Mouse (Mus musculus) forebrain, embryonic 15.5 days (tissue): ENCODE data around the gene Fam126a. TPM values are rescaled to one million over a fixed set of nuclear protein-coding genes. Genes with fewer than 3 reads are reported as not detected.

Experiments
- ATAC-seq: fragments of 200-750 bp; cut with Nextera tagmentation; replicated peaks from 2 replicates; pipeline ENCODE4 v1.8.0; 2017; ENCODE audit warnings: mild to moderate bottlenecking, moderate TSS enrichment, moderate library complexity
- H3K27ac ChIP-seq: fragments of 300-500 bp; sonication (generic); replicated peaks from 2 replicates; pipeline ENCODE4 v1.5.1; 2015; ENCODE audit warnings: mild to moderate bottlenecking, inconsistent platforms
- H3K27me3 ChIP-seq: fragments of 300-500 bp; sonication (generic); 2 replicates; pipeline ENCODE4 v1.6.1; 2015; ENCODE audit warnings: inconsistent platforms
- H3K36me3 ChIP-seq: fragments of 300-500 bp; sonication (generic); 2 replicates; pipeline ENCODE4 v1.6.1; 2015; ENCODE audit warnings: mild to moderate bottlenecking, inconsistent platforms
- H3K4me1 ChIP-seq: fragments of 300-500 bp; sonication (generic); 2 replicates; pipeline ENCODE4 v1.6.1; 2015; ENCODE audit warnings: inconsistent platforms
- H3K4me2 ChIP-seq: fragments of 300-500 bp; sonication (generic); replicated peaks from 2 replicates; pipeline ENCODE4 v1.6.1; 2015; ENCODE audit warnings: mild to moderate bottlenecking, inconsistent platforms
- H3K4me3 ChIP-seq: fragments of 300-500 bp; sonication (generic); 2 replicates; pipeline ENCODE4 v1.5.1; 2015; ENCODE audit warnings: mild to moderate bottlenecking, inconsistent platforms
- H3K9ac ChIP-seq: fragments of 300-500 bp; sonication (generic); replicated peaks from 2 replicates; pipeline ENCODE4 v1.6.1; 2015; ENCODE audit warnings: mild to moderate bottlenecking, inconsistent platforms
- H3K9me3 ChIP-seq: fragments of 300-500 bp; sonication (generic); 2 replicates; pipeline ENCODE4 v1.6.1; 2016; ENCODE audit warnings: inconsistent platforms
- WGBS: fragments of 180-500 bp; shearing (Covaris S2); methylation state at CpG from one replicate; pipeline ENCODE4 v1.1.7; 2015; ENCODE audit warnings: mixed read lengths; 5-methylcytosine and 5-hydroxymethylcytosine counted together
- polyA plus RNA-seq: library from polyadenylated mRNA; unstranded; fragments of >200 nt; fragmentation: Nextera tagmentation; extraction: Ambion mirVana; gene quantifications from 2 replicates; pipeline ENCODE4 v1.2.1, GENCODE M21; 2015

Fam126a gene
- polyA plus RNA-seq, 1 experiment from 2014 or later: 52.3 TPM

- H3K9ac ChIP-seq: no peak overlapping the region
- H3K27me3 ChIP-seq: no peaks in the 10 kb centered on the region
- 94% methylated on average over 3 of the region's 3 CpGs for WGBS
- H3K36me3 ChIP-seq: peaks cover 22% of the 10 kb centered on the region
- H3K9me3 ChIP-seq: no peaks in the 10 kb centered on the region
- H3K4me1 ChIP-seq: no peaks in the 10 kb centered on the region
- no peak overlapping the region for H3K4me3 ChIP-seq
- no peak overlapping the region for H3K27ac ChIP-seq
- no peak for ATAC-seq
- H3K4me2 ChIP-seq: no peak overlapping the region
Observed at GRCm38 (mm10) chr5:23974994-23975575, 55.4 kb downstream of the Fam126a start.

- Histone ChIP-seq H3K27me3 (no peaks in the 10 kb centered on the region), H3K9me3 (no peaks in the 10 kb centered on the region), H3K4me3 (no peak overlapping the region), H3K27ac (no peak overlapping the region; the same call in 1 of the 2 replicates), H3K4me2 (no peak overlapping the region), H3K4me1 (peaks cover 7% of the 10 kb centered on the region), H3K36me3 (0 out of 2 replicates have a peak, but pooled peaks cover 4% of the 10 kb centered on the region), H3K9ac (no peak overlapping the region)
- WGBS: 39% methylated on average over 5 of the region's 5 CpGs
- ATAC-seq: 0 out of 2 replicates have a peak, but pooled peaks have one; percentile 38
Observed at GRCm38 (mm10) chr5:23967705-23968104, 62.8 kb downstream of the Fam126a start.

- H3K27ac ChIP-seq: no peak overlapping the region
- peaks cover 7% of the 10 kb centered on the region for H3K4me1 ChIP-seq
- no peak overlapping the region for H3K9ac ChIP-seq
- no peak overlapping the region for H3K4me2 ChIP-seq
- peaks cover 8% of the 10 kb centered on the region; the same call in 1 of the 2 replicates for H3K36me3 ChIP-seq
- no peak for ATAC-seq
- H3K4me3 ChIP-seq: no peak overlapping the region
- H3K27me3 ChIP-seq: no peaks in the 10 kb centered on the region
- H3K9me3 ChIP-seq: no peaks in the 10 kb centered on the region
- 82% methylated on average over 10 of the region's 10 CpGs for WGBS
Observed at GRCm38 (mm10) chr5:23964599-23965165, 65.8 kb downstream of the Fam126a start.

GRCm38 (mm10) chr5:23953047-23953446 is 77.4 kb downstream of the Fam126a start:
- ATAC-seq: no peak
- 98% methylated on average over 5 of the region's 5 CpGs for WGBS

GRCm38 (mm10) chr5:23948071-23948470 is 82.4 kb downstream of the Fam126a start:
- Histone ChIP-seq H3K36me3 (no peaks in the 10 kb centered on the region), H3K9me3 (no peaks in the 10 kb centered on the region), H3K27me3 (no peaks in the 10 kb centered on the region), H3K4me3 (no peak overlapping the region), H3K4me2 (no peak overlapping the region), H3K9ac (no peak overlapping the region), H3K27ac (no peak overlapping the region), H3K4me1 (no peaks in the 10 kb centered on the region)
- 28% methylated on average over 3 of the region's 3 CpGs for WGBS
- no peak for ATAC-seq

More at GRCm38 (mm10) chr5:23953047-23953446, 77.4 kb downstream of the Fam126a start:
- Histone ChIP-seq H3K9me3 (no peaks in the 10 kb centered on the region), H3K4me3 (no peak overlapping the region), H3K27ac (no peak overlapping the region), H3K4me2 (no peak overlapping the region), H3K9ac (no peak overlapping the region), H3K27me3 (no peaks in the 10 kb centered on the region), H3K4me1 (no peaks in the 10 kb centered on the region), H3K36me3 (no peaks in the 10 kb centered on the region)

GRCm38 (mm10) chr5:23945056-23945455 is 85.4 kb downstream of the Fam126a start:
- ATAC-seq: no peak
- H3K36me3 ChIP-seq: no peaks in the 10 kb centered on the region
- H3K4me1 ChIP-seq: no peaks in the 10 kb centered on the region
- WGBS: 0% methylated on average over 1 of the region's 1 CpGs
- H3K9ac ChIP-seq: no peak overlapping the region
- H3K27ac ChIP-seq: no peak overlapping the region
- H3K27me3 ChIP-seq: no peaks in the 10 kb centered on the region
- H3K4me2 ChIP-seq: no peak overlapping the region
- H3K4me3 ChIP-seq: no peak overlapping the region
- H3K9me3 ChIP-seq: no peaks in the 10 kb centered on the region

GRCm38 (mm10) chr5:23943534-23943933 is 87.0 kb downstream of the Fam126a start:
- WGBS: 89% methylated on average over 2 of the region's 2 CpGs
- H3K4me3 ChIP-seq: no peak overlapping the region
- H3K9me3 ChIP-seq: no peaks in the 10 kb centered on the region
- no peak for ATAC-seq
- no peak overlapping the region for H3K27ac ChIP-seq
- H3K9ac ChIP-seq: no peak overlapping the region
- H3K27me3 ChIP-seq: no peaks in the 10 kb centered on the region
- H3K4me2 ChIP-seq: no peak overlapping the region
- no peaks in the 10 kb centered on the region for H3K4me1 ChIP-seq
- no peaks in the 10 kb centered on the region for H3K36me3 ChIP-seq

- Histone ChIP-seq H3K4me2 (no peak overlapping the region), H3K4me3 (no peak overlapping the region), H3K27me3 (no peaks in the 10 kb centered on the region), H3K9ac (no peak overlapping the region), H3K27ac (no peak overlapping the region), H3K4me1 (0 out of 2 replicates have a peak, but pooled peaks cover 5% of the 10 kb centered on the region), H3K36me3 (no peaks in the 10 kb centered on the region), H3K9me3 (no peaks in the 10 kb centered on the region)
- no peak for ATAC-seq
- WGBS: 86% methylated on average over 12 of the region's 12 CpGs
Observed at GRCm38 (mm10) chr5:23923481-23924165, 106.9 kb downstream of the Fam126a start.

GRCm38 (mm10) chr5:23922516-23923291 is 107.8 kb downstream of the Fam126a start:
- ATAC-seq: no peak
- WGBS: 82% methylated on average over 12 of the region's 12 CpGs

GRCm38 (mm10) chr5:23921316-23921715 is 109.2 kb downstream of the Fam126a start:
- H3K9me3 ChIP-seq: no peaks in the 10 kb centered on the region
- no peaks in the 10 kb centered on the region for H3K36me3 ChIP-seq
- no peak overlapping the region for H3K4me3 ChIP-seq
- no peak overlapping the region for H3K4me2 ChIP-seq
- H3K27ac ChIP-seq: no peak overlapping the region
- H3K9ac ChIP-seq: no peak overlapping the region
- 93% methylated on average over 1 of the region's 1 CpGs for WGBS
- ATAC-seq: no peak
- H3K4me1 ChIP-seq: 0 out of 2 replicates have a peak, but pooled peaks cover 5% of the 10 kb centered on the region
- H3K27me3 ChIP-seq: no peaks in the 10 kb centered on the region

More at GRCm38 (mm10) chr5:23922516-23923291, 107.8 kb downstream of the Fam126a start:
- no peaks in the 10 kb centered on the region for H3K27me3 ChIP-seq
- no peak overlapping the region for H3K4me3 ChIP-seq
- 0 out of 2 replicates have a peak, but pooled peaks cover 5% of the 10 kb centered on the region for H3K4me1 ChIP-seq
- H3K27ac ChIP-seq: no peak overlapping the region
- H3K36me3 ChIP-seq: no peaks in the 10 kb centered on the region
- H3K4me2 ChIP-seq: no peak overlapping the region
- no peak overlapping the region for H3K9ac ChIP-seq
- no peaks in the 10 kb centered on the region for H3K9me3 ChIP-seq

GRCm38 (mm10) chr5:23919892-23920731 is 110.4 kb downstream of the Fam126a start:
- Histone ChIP-seq H3K4me1 (0 out of 2 replicates have a peak, but pooled peaks cover 5% of the 10 kb centered on the region), H3K36me3 (no peaks in the 10 kb centered on the region), H3K9ac (no peak overlapping the region), H3K27me3 (no peaks in the 10 kb centered on the region), H3K4me3 (no peak overlapping the region), H3K27ac (no peak overlapping the region), H3K4me2 (no peak overlapping the region), H3K9me3 (no peaks in the 10 kb centered on the region)
- 42% methylated on average over 7 of the region's 7 CpGs for WGBS
- ATAC-seq: no peak
